Mouse (Mus musculus) CH12F3 (cell line): ENCODE measurements around the gene Tmem266.

Experiments
- in situ Hi-C: fragments of 300-500 bp; cut with MboI; formaldehyde crosslinking; loops from 2 replicates; pipeline ENCODE4 v1.14.3; 2020; ENCODE audit warnings: low sequenced_read_pairs

Tmem266 gene

DNA sequence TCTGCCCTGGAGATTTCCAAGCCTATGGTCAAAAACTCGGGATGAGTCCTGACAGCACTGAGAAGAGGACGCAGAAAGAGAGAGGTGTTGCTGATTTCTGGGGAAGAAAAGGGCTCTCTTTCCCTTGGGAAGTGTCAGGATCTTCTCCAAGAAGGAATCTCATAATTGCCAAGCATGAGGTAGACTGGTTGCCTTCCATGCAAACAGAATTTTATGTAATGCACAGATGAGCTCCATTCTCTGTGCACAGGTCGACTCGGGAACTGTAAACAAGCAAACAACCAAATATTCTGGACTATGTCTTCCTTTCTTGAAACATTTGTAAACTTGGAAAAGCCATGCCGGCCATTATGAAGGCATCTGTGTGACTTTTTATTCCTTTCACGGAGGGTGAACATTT is 2.7 kb downstream of the Tmem266 start:
- in situ Hi-C loops: no loop called here

DNA sequence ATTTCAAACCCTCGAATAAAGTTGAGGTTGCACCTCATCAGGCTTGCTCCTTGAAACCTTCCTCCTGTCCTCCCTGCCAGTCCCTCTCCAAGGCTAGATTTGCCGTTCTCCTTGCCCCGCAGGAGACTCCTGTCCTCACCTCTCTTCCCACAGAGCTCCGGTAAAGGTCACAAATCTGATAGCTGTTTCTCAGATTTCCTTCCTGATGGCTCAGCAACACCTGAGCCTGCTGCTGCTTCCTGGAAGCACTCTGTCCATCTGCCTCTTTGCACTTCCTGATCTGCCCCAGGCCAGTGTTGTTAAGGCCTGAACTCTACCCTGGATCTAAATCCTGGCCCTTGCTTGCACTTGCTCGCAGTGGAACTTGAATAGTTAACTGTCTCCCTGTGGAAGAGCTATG is 5.8 kb downstream of the Tmem266 start:
- in situ Hi-C loops: no loop called here

GRCm38 (mm10) chr9:55332949-55333348 is 6.2 kb downstream of the Tmem266 start:
- in situ Hi-C loops: no loop called here

DNA sequence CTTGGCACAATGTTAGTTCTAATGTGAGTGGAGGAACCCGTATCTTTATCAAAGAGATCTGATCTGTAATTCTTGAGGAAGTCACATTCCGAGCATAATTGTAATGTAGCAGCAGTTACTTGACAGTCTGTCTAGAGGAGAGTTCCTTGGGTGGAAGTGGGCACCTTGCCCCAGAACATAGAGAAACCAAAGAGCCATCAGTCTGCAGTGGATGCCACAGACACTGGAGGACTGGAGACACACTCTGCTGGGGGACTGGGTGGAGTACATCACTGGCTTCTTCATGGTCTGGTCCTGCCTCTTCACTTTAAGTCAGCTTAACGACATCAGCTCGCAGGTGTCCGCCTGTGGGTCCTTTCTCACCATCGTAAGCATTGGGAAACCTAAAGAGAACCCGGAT is 17.5 kb downstream of the Tmem266 start:
- in situ Hi-C loops: no loop called here

- in situ Hi-C loops: no loop called here
Observed at GRCm38 (mm10) chr9:55345332-55345731, 18.6 kb downstream of the Tmem266 start.

DNA sequence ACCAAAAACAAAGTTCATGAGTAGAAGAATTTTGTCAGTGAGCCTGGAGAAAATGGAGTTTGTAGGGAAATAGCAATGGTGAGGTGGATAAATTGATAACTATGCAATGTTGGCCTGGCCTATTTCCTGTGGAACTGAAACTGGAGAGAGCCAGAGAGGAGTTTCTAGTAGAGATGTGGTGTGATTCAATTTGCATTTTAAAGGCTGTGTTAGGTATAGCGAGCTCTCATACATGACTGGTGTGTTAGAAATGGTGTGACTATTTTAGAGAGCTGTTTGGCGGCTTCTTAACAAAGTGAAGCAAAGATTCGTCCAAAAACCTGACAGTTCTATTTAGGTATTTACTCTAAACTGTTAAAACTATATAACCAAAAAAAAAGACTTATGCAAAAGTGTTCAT is 22.0 kb downstream of the Tmem266 start:
- in situ Hi-C loops: no loop called here

- in situ Hi-C loops: no loop called here
Observed at GRCm38 (mm10) chr9:55354686-55355085, 28.0 kb downstream of the Tmem266 start.

DNA sequence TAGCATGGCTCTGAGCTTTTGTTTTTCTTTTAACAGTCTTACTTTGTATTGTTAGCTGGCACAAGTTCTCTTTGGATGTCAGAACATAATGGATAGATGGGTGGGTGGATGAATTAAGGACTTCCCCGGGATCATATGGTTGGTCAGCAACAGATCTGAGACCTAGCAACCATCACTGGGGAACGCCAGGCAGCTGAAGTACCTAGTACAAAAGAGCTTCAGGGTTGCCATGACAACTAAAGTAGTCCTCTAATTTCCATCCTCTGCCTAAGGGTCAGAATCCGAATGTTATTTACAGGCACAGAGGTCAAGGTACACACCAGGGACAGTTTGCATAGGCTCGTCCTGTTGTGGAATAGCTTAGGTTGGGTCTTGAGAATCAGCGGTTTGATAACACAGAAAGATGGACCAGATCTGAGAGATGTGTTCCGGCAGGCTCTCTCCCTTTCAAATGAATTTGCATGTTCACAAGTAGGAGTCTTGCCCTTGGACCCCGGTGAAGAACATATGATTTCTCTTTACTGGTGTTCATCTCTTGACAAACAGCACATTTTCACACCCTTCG is 28.6 kb downstream of the Tmem266 start:
- in situ Hi-C loops: no loop called here

DNA sequence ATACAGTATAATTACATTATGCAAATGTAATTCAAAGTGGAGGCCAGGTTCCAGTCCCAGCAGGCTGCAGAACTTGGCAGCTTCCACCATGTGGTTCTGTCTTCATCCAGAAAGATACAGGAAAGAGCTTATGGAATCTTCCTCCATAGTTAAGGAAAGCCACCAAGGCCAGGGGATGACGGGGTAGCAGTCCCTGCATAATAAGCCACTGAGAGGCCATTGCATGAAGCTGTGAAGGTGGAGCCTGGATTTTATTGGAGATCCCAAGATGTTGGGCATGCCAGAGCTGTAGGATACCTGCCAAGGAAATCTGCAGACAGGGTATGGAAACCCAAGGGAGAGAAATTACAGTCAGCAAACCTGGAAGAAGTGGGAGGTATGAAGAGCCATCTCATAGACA is 30.5 kb downstream of the Tmem266 start:
- in situ Hi-C loops: no loop called here

DNA sequence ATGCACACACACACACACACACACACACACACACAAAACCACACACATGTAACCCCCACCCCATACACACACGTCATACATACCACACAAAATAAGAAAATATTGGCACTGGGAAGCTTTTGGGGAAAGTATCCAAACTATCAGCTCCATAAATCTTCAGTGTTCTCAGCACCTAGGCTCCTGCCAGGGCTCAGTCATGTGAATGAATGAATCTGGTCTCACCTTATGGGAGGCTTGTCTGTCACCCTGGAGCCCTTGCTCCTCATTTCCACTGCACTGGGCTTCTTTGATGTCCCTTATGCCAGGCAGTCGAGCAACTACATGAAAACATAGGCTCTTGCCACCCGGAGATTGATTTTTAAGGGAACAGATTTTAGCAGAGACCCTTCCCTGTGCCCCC is 33.7 kb downstream of the Tmem266 start:
- in situ Hi-C loops: no loop called here

DNA sequence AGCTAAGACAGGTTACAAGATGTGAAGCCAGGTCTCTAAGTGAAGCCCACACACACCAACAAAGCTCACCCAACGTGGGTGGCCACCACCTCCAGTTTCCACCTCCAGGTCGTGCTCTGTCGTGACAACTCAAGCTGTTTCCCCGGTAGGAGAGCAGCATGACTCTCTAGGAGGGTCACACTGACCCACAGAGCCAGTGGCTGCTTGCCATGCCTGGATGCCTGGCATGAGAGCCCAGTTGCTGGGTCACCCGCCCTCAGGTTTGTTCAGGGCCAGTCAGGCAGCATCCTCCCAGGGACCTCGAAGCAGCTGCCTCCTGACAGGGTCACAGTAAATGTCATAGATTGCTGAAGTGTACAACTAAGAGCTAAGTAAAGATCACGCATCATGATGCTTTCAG is 34.1 kb downstream of the Tmem266 start:
- in situ Hi-C loops: no loop called here

GRCm38 (mm10) chr9:55361969-55362368 is 35.3 kb downstream of the Tmem266 start:
- in situ Hi-C loops: no loop called here

GRCm38 (mm10) chr9:55363707-55364106 is 37.0 kb downstream of the Tmem266 start:
- in situ Hi-C loops: no loop called here

DNA sequence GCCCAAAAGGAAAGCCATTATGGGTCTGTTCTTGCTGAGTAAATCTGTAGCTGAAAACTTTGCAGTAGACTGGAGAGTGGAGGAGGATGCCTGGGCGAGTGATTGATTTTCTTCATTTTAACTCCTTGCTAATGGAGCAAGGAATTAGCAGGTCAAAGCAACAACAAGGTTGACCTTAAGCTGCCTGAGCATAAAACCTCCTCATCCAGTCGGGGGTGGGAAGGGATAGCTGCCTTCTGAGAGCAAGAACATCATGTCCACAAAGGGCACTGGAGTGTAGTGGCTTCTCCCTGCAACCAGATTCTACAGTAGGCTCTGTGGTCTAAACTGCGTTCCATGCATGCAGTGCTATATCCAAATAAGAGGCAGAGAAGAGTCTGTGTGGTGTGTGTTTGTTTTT is 41.3 kb downstream of the Tmem266 start:
- in situ Hi-C loops: no loop called here

- in situ Hi-C loops: no loop called here
Observed at GRCm38 (mm10) chr9:55371908-55372307, 45.2 kb downstream of the Tmem266 start.

DNA sequence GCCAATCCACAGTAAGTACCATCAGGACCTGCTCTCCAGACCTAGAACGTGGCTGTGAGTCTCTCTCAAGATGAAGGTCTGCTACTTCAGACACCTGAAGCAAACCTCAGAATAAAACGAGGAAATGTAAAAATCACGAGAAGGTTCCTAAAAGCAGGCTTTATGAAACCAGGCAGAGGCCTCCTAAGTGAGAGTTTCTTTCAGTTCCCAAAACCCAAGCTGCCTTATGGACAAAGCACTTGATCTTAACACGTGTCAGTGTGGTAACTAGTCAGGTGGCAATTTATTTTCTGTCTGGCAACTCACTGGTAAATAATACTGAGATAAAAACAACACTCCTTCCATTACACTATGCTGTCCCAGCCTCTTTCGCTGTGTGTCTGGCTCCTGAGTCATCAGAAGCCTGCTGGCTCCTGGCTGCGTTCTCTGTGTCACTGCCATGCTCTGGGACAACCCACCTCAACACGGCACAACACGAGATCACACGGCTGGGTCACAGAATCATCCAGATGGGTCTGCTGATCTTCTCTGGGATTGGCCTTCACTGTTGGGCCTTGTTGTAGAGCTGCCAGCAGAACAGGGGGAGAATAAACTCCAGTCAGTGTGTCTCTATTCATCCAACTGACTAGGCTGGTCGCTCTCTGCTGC is 51.0 kb downstream of the Tmem266 start:
- in situ Hi-C loops: no loop called here

DNA sequence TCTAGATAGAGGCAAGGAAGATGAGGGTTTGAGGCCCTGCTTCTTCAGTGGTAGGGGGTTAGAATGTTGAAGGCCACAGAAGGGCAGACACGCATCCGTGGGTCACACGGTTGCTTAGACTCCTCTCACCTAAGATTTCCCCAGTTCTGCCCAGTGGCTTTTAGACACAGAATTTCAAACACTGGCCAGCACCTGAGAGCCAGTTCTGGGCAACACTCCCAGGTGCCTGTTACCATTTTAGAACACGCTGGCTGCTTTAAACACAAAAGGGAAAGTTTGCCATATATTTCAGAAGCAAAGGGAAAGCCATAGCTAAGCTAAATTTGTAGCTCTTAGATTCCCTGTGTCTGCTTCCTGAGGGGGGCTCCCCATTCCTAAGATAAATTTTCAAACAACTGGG is 54.7 kb downstream of the Tmem266 start:
- in situ Hi-C loops: no loop called here

DNA sequence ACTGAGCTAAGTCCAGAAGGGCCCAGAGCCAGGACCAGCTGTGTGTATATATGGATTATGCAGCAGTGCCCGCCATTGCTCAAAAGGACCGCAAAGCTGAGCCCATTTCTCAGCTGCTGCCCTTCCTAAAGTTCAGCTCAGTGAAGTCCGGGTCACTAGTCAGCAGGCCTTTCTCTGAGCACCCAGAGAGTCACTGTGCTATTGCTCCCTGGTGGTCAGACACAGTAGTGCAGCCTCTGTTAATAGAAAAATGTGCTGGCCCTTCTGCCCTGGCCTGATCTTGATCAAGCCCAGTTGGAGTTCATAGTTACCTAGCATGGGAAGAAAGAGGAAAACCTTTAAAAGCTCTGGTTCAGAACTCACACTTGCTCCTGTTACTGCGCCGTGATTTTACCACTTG is 55.7 kb downstream of the Tmem266 start:
- in situ Hi-C loops: no loop called here

- in situ Hi-C loops: no loop called here
Observed at GRCm38 (mm10) chr9:55386117-55386516, 59.4 kb downstream of the Tmem266 start.

DNA sequence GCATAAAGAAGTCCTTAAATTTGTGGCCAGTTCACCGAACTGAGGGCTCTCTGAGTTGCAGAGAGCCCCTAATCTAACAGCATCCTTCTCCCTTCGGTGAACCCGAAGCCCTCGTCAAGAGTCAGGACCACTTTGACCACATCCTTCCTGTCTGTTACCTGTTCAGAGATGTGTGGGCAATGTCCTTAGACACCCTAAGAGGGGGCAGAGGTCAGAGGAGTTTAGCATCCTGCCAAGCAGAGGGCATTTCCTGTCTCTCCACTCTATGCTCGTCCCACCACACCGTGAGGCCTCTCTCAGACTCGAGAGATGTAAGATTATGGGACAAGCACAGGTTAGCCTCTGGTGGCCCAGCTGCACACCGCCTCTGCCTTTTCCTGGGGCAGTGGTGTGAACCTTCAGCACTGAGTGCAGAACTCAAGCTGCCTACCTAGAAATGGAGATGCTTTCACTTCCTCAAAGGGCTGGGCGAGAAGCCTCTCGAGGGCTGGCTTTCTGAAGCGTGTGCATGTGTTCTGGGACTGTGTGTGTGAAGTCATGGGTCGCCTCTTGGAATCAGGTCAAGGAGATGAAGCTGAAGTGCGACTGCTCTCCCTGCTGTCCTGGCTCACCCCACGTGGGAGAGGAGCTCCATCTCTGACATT is 61.3 kb downstream of the Tmem266 start:
- in situ Hi-C loops: no loop called here

DNA sequence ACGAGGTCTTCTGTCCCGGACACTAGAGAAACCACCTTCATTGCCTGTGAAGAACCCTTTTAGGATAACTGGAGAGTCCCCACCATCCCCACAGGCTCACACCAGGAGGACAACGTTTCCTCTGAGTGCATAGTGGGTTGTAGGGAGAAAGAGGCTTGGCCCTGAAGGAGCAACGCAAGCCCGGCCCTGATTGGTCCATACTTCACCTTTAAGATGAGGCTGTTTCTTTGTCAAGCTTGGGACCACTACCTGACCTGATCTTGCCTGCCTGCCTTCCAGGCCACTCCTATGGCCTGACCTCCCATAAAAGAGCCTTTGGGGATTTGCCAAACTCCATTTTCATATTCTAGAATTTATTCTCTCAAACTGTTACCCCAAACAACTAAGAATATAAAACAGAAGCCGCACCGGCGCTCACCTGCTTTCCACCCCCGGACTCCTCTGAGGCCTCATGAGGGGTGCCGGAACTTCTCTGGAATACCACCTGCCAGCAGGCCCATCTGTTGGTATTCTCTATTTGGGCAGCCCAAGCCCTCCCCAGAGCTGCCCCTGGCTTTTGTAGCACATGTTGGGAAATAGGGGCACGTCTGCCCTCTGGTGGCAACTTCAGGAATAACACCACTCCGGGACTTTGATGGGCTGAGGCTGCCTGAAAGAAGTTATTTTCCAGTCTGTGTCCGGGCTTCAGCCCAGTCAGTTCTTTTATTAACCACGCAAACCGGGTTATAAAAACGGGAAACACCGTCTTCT is 65.4 kb downstream of the Tmem266 start:
- in situ Hi-C loops: no loop called here

DNA sequence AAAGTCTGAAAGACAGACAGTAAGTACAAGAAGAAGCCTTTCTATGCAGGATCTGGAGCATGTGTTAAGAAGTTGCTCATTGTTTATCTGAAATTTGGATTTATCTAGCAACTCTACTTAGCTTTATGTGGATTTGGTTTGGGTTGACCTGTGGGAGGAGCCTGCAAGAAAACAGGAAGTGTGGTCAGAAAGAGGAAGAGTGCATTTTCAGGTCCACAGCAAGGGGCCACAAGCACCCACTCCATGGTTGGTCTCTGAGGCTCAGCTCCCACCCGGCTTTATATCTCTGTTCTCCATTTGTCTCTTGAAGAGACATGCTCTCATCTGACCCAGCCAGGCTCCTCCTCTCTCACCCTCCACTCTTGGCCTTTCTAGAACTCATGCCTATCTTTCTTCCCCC is 68.9 kb downstream of the Tmem266 start:
- in situ Hi-C loops: no loop called here
